Mouse (Mus musculus) right cerebral cortex, adult 18-20 months (tissue): ENCODE results near the gene Sparc.

ENCODE experiments used
- DNase-seq: peaks from one replicate; pipeline ENCODE4 v3.0.0; 2022; ENCODE audit warnings: mixed read lengths

The Sparc gene

GRCm38 (mm10) chr11:55422978-55423377, at the start of gene Sparc:
Sparc (minus strand) TSS chr11:55423183.
- no peak for DNase-seq

GRCm38 (mm10) chr11:55471467-55471866, 48.5 kb upstream of the Sparc start:
- DNase-seq, result no peak

GRCm38 (mm10) chr11:55470761-55471160, 47.8 kb upstream of the Sparc start:
- DNase-seq, result no peak

GRCm38 (mm10) chr11:55469923-55470691, 47.1 kb upstream of the Sparc start:
- DNase-seq, result peak; percentile 15

GRCm38 (mm10) chr11:55469048-55469843, 46.3 kb upstream of the Sparc start, which contains the start of gene G3bp1:
G3bp1 (plus strand) TSS chr11:55469685.
- peak; percentile 100 for DNase-seq

GRCm38 (mm10) chr11:55468611-55469047, 45.6 kb upstream of the Sparc start:
- DNase-seq, result no peak

- no peak for DNase-seq
Measured at GRCm38 (mm10) chr11:55468012-55468411, 45.0 kb upstream of the Sparc start.

- DNase-seq, result no peak
Measured at GRCm38 (mm10) chr11:55465177-55465576, 42.2 kb upstream of the Sparc start.

GRCm38 (mm10) chr11:55464707-55465106, 41.7 kb upstream of the Sparc start:
- no peak for DNase-seq

- DNase-seq, result no peak
Measured at GRCm38 (mm10) chr11:55462149-55462548, 39.2 kb upstream of the Sparc start.

- peak; percentile 95 for DNase-seq
Measured at GRCm38 (mm10) chr11:55461019-55461645, 38.1 kb upstream of the Sparc start, which contains the start of gene Atox1. Atox1 (minus strand) TSS chr11:55461239.

- DNase-seq, result peak; percentile 27
Measured at GRCm38 (mm10) chr11:55460559-55461018, 37.6 kb upstream of the Sparc start.

- DNase-seq, result no peak
Measured at GRCm38 (mm10) chr11:55459850-55460558, 37.0 kb upstream of the Sparc start.

GRCm38 (mm10) chr11:55458501-55458900, 35.5 kb upstream of the Sparc start:
- no peak for DNase-seq

GRCm38 (mm10) chr11:55455166-55455565, 32.2 kb upstream of the Sparc start:
- DNase-seq, result no peak

- DNase-seq, result no peak
Measured at GRCm38 (mm10) chr11:55453640-55454039, 30.7 kb upstream of the Sparc start.

- DNase-seq, result no peak
Measured at GRCm38 (mm10) chr11:55450311-55450710, 27.3 kb upstream of the Sparc start.

- no peak for DNase-seq
Measured at GRCm38 (mm10) chr11:55449531-55449930, 26.5 kb upstream of the Sparc start.

- peak; percentile 81 for DNase-seq
Measured at GRCm38 (mm10) chr11:55446579-55446978, 23.6 kb upstream of the Sparc start.

- DNase-seq, result peak; percentile 58
Measured at GRCm38 (mm10) chr11:55444772-55445171, 21.8 kb upstream of the Sparc start.

GRCm38 (mm10) chr11:55439718-55440117, 16.7 kb upstream of the Sparc start:
- DNase-seq, result no peak

- DNase-seq, result peak; percentile 41
Measured at GRCm38 (mm10) chr11:55438031-55438430, 15.0 kb upstream of the Sparc start.
